Mouse (Mus musculus) c-Kit-negative CD71-positive TER-119-positive erythroid progenitor cells, embryonic 14.5 days (primary cell): Measurements from ENCODE around the gene Pcbp2.

ENCODE experiments used
- DNase-seq: peaks from one replicate; pipeline ENCODE4 v3.0.0-alpha.2; 2013; ENCODE audit warnings: low read depth, low spot score

The Pcbp2 gene

GRCm38 (mm10) chr15:102526111-102527002, 56.0 kb downstream of the Pcbp2 start:
- DNase-seq, result no peak

- DNase-seq, result no peak
These were observed 57.6 kb downstream of the Pcbp2 start for GRCm38 (mm10) chr15:102527936-102528335.

- DNase-seq, result no peak
These were observed 58.1 kb downstream of the Pcbp2 start for GRCm38 (mm10) chr15:102528396-102528795.

GRCm38 (mm10) chr15:102530566-102530965, 60.2 kb downstream of the Pcbp2 start:
- no peak for DNase-seq

GRCm38 (mm10) chr15:102531586-102531985, 61.2 kb downstream of the Pcbp2 start:
- no peak for DNase-seq

GRCm38 (mm10) chr15:102532106-102532900, 62.0 kb downstream of the Pcbp2 start:
- no peak for DNase-seq

GRCm38 (mm10) chr15:102533926-102534325, 63.6 kb downstream of the Pcbp2 start:
- no peak for DNase-seq

GRCm38 (mm10) chr15:102544801-102545200, 74.5 kb downstream of the Pcbp2 start:
- no peak for DNase-seq

GRCm38 (mm10) chr15:102546246-102546645, 75.9 kb downstream of the Pcbp2 start:
- no peak for DNase-seq

GRCm38 (mm10) chr15:102546677-102547427, 76.5 kb downstream of the Pcbp2 start:
- DNase-seq, result no peak

- no peak for DNase-seq
These were observed 77.1 kb downstream of the Pcbp2 start for GRCm38 (mm10) chr15:102547478-102547877.
